Mouse (Mus musculus) midbrain, embryonic 11.5 days (tissue): ENCODE measurements around the gene Aff4. TPM values are rescaled to one million over a fixed set of nuclear protein-coding genes. Genes with fewer than 3 reads are reported as not detected.
A peak's percentile ranks its signal among the peaks of the same experiment; 100 is the strongest.

Experiments
- ATAC-seq: fragments of 200-750 bp; cut with Nextera tagmentation; 2 replicates; pipeline ENCODE4 v1.8.0; 2017; ENCODE audit warnings: moderate TSS enrichment, moderate library complexity; ENCODE audit not compliant: low FRiP score
- DNase-seq: peaks from one replicate; pipeline ENCODE4 v3.0.0; 2015; ENCODE audit warnings: low spot score; ENCODE audit errors: missing footprints
- H3K27ac ChIP-seq: fragments of 300-500 bp; sonication (generic); 2 replicates; pipeline ENCODE4 v1.5.1; 2014; ENCODE audit warnings: low read depth, low read length
- H3K27me3 ChIP-seq: fragments of 300-500 bp; sonication (generic); 2 replicates; pipeline ENCODE4 v1.6.1; 2014; ENCODE audit warnings: mild to moderate bottlenecking, low read length, moderate library complexity, mixed read lengths; ENCODE audit not compliant: control insufficient read depth, insufficient read depth
- H3K36me3 ChIP-seq: fragments of 300-500 bp; sonication (generic); 2 replicates; pipeline ENCODE4 v1.6.1; 2014; ENCODE audit warnings: mild to moderate bottlenecking, low read length, moderate library complexity, mixed read lengths; ENCODE audit not compliant: control insufficient read depth, insufficient read depth
- H3K4me1 ChIP-seq: fragments of 300-500 bp; sonication (generic); 2 replicates; pipeline ENCODE4 v1.6.1; 2014; ENCODE audit warnings: low read length; ENCODE audit not compliant: control insufficient read depth, insufficient read depth
- H3K4me2 ChIP-seq: fragments of 300-500 bp; sonication (generic); 2 replicates; pipeline ENCODE4 v1.6.1; 2014; ENCODE audit warnings: mild to moderate bottlenecking, moderate library complexity
- H3K4me3 ChIP-seq: fragments of 300-500 bp; sonication (generic); 2 replicates; pipeline ENCODE4 v1.5.1; 2014; ENCODE audit warnings: low read depth, low read length
- H3K9ac ChIP-seq: fragments of 300-500 bp; sonication (generic); 2 replicates; pipeline ENCODE4 v1.6.1; 2014; ENCODE audit warnings: low read length
- H3K9me3 ChIP-seq: fragments of 300-500 bp; sonication (generic); 2 replicates; pipeline ENCODE4 v1.6.1; 2016; ENCODE audit warnings: low read length; ENCODE audit not compliant: control insufficient read depth
- WGBS: fragments of 180-500 bp; shearing (Covaris S2); extraction: QIAGEN DNeasy Blood & Tissue Kit; methylation state at CpG from one replicate; pipeline ENCODE4 v1.1.7; 2014; 5-methylcytosine and 5-hydroxymethylcytosine counted together
- polyA plus RNA-seq: library from polyadenylated mRNA; unstranded; fragments of >200 nt; fragmentation: Nextera tagmentation; extraction: Ambion mirVana; gene quantifications from 2 replicates; pipeline ENCODE4 v1.2.1, GENCODE M21; 2014

Gene Aff4
- polyA plus RNA-seq, 1 experiment from 2014 or later: 43.5 TPM

DNA sequence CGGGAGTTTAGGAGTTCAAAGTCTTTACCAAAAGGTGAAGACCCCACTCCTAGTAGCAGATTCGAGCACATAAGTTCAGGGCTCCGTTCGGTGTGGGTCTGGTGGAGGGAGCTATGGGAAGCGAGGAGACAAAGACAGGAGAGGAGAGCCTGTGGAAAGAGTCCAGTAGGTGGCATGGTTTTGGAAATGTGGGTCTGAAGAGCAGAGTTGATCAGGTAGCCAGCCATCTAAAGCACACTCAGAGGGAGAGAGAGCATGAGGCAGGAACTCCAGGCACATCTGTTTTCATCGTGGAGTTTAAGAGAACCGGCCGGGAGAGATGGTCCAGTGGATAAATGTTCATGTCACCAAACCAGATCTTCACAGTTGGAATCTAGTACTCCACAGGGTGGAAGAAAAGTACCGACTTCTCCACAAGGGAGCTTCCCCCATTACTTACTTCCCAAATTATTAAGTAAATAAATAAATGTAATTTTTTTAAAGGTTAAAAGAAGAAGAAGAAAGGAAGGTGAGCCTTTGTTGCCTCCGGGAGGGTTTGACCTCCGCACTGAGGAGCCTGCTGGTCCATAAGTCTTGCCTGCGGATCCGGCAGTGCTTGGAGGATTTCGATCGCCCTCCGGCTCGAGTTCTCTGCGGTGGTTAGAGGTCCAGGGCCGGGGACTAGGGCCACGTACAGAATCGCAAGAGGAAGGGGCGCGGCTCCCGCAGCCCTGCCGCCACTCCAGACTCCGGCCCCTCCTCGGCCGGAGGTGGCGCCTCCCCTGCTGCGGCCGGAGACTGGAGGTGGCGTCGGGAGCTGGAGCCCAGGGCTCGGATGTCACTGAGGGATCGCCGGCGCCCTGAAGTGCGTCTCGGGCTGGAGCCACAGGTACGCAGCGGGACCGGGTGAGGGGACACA, 106.1 kb downstream of the Aff4 start, which contains the start of the genes Gm10447 and Shroom1:
Gene Gm10447 (minus strand): TSS at position 637 of the 898 bp plus-strand sequence.
Gene Shroom1 (plus strand): TSS at position 732 of the 898 bp plus-strand sequence.
- no peak within 1 kb of the TSS for H3K27ac ChIP-seq
- no peaks in the 10 kb centered on the region for H3K9me3 ChIP-seq
- H3K36me3 ChIP-seq: no peaks in the 10 kb centered on the region
- peak within 1 kb of the TSS; percentile 43 for H3K4me3 ChIP-seq
- H3K4me2 ChIP-seq: peak within 1 kb of the TSS; percentile 83
- ATAC-seq (peak; percentile 75), DNase-seq (peak; percentile 94)
- H3K4me1 ChIP-seq: 0 out of 2 replicates have a peak, but pooled peaks cover 3% of the 10 kb centered on the region
- WGBS: 6% methylated on average over 42 of the region's 42 CpGs
- H3K9ac ChIP-seq: peak within 1 kb of the TSS; percentile 62
- peaks cover 27% of the 10 kb centered on the region for H3K27me3 ChIP-seq

DNA sequence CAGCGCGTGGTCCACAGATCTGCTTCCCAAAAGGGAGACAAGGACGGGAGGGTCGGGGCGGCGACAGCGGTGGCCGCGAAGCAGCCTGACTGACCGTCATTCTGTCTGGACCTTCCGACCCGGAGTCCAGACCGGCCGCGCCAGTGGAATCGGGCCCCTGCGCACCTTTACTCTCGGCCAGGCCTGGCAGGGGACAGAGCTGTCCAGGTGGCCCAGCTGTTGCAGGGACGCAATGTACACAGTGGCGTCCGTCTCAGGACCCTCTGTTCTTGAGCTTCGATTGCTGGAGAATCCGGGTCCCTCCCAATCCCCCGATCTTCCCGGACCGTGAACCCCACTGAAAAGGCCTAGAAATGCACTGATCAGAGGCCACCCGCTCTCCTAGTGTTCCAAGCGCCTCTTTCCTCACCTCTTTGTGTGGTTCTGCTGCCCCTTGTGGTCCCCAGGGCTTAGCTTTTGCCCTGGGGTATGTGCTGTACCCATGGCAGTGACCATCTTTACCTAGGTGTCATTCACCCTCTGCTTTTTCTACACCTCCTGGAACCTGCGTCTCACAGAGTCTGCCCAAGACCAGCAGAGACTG, 106.8 kb downstream of the Aff4 start:
- DNase-seq (peak; percentile 88), ATAC-seq (peak; percentile 19; the same call in 1 of the 2 replicates)
- no peaks in the 10 kb centered on the region for H3K9me3 ChIP-seq
- 0 out of 2 replicates have a peak, but pooled peaks cover 3% of the 10 kb centered on the region for H3K4me1 ChIP-seq
- peak overlapping the region; percentile 83 for H3K4me2 ChIP-seq
- peaks cover 34% of the 10 kb centered on the region for H3K27me3 ChIP-seq
- H3K27ac ChIP-seq: no peak overlapping the region
- peak overlapping the region; percentile 62 for H3K9ac ChIP-seq
- peak overlapping the region; percentile 43 for H3K4me3 ChIP-seq
- H3K36me3 ChIP-seq: no peaks in the 10 kb centered on the region
- WGBS: 4% methylated on average over 29 of the region's 29 CpGs

DNA sequence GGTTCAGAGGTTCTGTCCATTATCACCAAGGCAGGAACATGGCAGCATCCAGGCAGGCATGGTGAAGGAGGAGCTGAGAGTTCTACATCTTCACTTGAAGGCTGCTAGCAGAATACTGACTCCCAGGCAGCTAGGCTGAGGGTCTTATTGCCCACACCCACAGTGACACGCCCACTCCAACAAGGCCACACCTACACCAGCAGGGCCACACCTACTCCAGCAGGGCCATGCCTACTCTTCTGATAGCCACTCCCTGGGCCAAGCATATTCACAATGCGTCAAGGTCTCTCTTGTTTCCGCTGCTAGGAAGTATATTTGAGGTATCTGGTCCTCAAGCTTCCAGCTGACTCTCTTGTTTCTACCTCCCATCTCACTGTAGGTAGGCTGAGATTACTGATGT, 108.4 kb downstream of the Aff4 start:
- WGBS: 50% methylated on average over 3 of the region's 3 CpGs
- ATAC-seq: no peak
- peaks cover 50% of the 10 kb centered on the region for H3K27me3 ChIP-seq

DNA sequence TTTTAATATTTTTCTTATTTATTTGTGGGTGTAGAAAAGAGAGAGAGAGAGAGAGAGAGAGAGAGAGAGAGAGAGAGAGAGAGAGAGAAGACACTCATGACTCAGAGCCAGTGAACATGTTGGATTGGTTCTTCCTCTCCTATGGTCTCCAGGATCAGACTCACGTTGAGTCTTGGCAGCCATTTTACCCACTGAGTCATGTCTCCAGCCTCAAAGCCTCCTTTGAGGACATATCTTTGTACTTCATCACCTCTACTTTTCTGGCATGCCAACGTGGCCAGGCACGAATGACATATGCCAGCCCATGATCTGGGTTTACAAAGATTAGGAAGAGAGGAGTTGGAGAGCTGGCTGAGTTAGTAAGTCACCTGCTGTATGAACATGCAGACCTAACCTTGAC, 109.6 kb downstream of the Aff4 start:
- Histone ChIP-seq H3K4me1 (peaks cover 6% of the 10 kb centered on the region; the same call in 1 of the 2 replicates), H3K9me3 (no peaks in the 10 kb centered on the region), H3K27ac (no peak overlapping the region), H3K9ac (no peak overlapping the region), H3K36me3 (no peaks in the 10 kb centered on the region), H3K4me3 (no peak overlapping the region), H3K27me3 (peaks cover 62% of the 10 kb centered on the region), H3K4me2 (no peak overlapping the region)
- ATAC-seq (no peak), DNase-seq (no peak)
- 82% methylated on average over 3 of the region's 3 CpGs for WGBS

More for the DNA sequence above, 108.4 kb downstream of the Aff4 start:
- no peak overlapping the region for H3K9ac ChIP-seq
- peaks cover 6% of the 10 kb centered on the region; the same call in 1 of the 2 replicates for H3K4me1 ChIP-seq
- H3K9me3 ChIP-seq: no peaks in the 10 kb centered on the region
- no peak for DNase-seq
- H3K4me3 ChIP-seq: no peak overlapping the region
- H3K27ac ChIP-seq: no peak overlapping the region
- H3K4me2 ChIP-seq: no peak overlapping the region
- no peaks in the 10 kb centered on the region for H3K36me3 ChIP-seq

DNA sequence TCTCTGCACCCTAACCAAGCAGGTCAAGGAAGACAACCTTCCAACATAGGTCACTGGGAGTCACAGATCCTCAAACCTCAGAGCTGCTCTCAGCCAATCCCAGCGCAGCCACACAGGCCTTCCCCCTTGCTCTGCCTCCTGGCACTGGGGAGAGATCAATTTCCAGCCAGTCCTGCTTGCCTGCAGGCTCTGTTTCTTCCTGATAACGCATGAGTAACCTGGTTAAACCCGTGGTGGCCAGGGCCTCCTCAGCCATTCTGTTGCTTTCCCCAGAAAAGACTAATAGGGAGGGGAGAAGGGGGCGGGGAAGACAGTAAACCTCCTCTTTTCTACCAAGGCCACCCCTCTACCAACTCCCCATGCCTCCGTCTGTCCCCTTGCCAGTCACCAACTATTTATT, 111.1 kb downstream of the Aff4 start:
- no peak overlapping the region for H3K4me3 ChIP-seq
- no peak overlapping the region for H3K27ac ChIP-seq
- H3K4me1 ChIP-seq: peaks cover 6% of the 10 kb centered on the region; the same call in 1 of the 2 replicates
- no peak overlapping the region for H3K9ac ChIP-seq
- H3K4me2 ChIP-seq: no peak overlapping the region
- peaks cover 71% of the 10 kb centered on the region for H3K27me3 ChIP-seq
- 17% methylated on average over 5 of the region's 5 CpGs for WGBS
- ATAC-seq (no peak), DNase-seq (no peak)
- no peaks in the 10 kb centered on the region for H3K9me3 ChIP-seq
- H3K36me3 ChIP-seq: no peaks in the 10 kb centered on the region

DNA sequence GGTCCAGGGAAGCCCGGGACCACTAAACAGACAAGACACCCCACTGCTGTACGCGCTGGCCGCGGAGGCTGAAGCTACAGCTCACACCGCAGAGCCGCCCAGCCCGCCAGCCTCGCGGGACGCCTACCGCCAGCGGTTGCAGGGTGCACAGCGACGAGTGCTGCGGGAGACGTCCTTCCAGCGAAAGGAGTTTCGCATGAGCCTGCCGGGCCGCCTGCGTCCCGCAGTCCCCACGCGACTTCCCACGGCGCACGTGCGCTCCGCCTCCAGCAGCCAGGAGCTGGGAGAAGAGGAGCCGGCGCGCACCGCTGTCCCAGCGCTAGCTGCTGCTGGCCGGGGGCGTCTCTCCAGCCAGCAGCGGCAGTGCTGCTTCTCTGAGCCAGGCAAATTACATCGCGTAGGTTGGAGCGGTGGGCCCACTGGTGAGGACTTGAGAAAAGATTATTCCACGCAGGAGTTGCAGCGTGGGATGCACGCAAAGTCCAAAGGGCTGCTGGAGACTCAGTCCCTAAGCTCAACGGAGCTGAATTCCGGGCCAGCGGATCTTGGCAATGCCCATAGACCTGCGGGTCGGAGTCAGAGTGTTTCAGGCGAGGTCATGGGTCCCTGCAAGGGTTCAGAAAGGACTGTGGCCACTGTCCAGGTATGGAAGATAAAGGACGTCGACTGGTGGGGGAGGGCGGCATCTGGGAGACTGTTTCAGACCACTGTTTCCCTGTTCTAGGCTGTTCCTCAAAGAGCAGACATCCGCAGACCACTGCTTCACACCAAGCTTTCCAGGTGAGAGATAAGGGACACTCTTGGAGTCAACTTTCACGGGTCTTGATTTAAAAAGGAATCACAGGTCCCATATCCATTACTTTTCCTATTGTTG, 113.2 kb downstream of the Aff4 start:
- 6% methylated on average over 55 of the region's 55 CpGs for WGBS

DNA sequence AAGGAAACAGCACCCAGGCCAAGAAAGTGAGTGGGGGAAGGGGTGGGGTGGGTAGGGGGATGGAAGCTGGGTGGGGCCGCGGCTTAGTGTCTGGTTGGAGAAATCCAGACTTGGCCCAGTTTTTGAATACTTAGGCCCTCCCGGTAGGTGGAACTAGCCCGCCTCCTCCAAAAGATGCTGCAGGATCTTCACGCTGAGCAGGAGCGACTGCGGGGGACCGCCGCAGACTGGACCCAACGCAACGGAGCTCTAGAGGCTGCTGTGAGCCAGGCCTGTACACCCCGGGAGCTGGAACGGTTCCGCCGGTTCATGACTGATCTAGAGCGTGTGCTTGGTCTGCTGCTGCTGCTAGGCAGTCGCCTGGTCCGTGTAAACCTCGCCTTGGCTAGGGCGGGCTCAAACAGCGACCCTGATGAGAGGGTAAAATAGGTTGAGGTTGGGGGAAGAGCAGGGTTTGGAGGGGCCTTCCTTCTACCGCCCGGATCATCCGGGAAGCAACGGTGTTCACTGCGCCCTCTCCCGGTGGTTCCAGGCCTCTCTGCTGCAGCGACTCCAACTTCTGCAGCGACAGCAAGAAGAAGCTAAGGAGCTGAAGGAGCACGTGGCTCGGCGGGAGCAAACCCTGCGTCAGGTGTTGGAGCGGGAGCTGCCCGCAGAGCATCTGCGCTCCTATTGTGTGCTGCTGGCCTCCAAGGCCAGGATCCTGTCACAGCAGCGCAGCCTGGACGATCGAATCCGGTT, 115.8 kb downstream of the Aff4 start:
- Histone ChIP-seq H3K36me3 (no peaks in the 10 kb centered on the region), H3K27ac (no peak overlapping the region), H3K4me3 (0 out of 2 replicates have a peak overlapping the region, but pooled peaks have one; percentile 6), H3K4me2 (peak overlapping the region; percentile 42), H3K27me3 (peaks cover 75% of the 10 kb centered on the region), H3K9me3 (no peaks in the 10 kb centered on the region), H3K4me1 (peaks cover 13% of the 10 kb centered on the region), H3K9ac (peak overlapping the region; percentile 46; the same call in 1 of the 2 replicates)
- 3% methylated on average over 40 of the region's 40 CpGs for WGBS
- ATAC-seq (peak; percentile 60; the same call in 1 of the 2 replicates), DNase-seq (peak; percentile 98)

More for the DNA sequence above, 113.2 kb downstream of the Aff4 start:
- Histone ChIP-seq H3K9me3 (no peaks in the 10 kb centered on the region), H3K27me3 (peaks cover 63% of the 10 kb centered on the region), H3K4me1 (peaks cover 4% of the 10 kb centered on the region; the same call in 1 of the 2 replicates), H3K4me2 (peak overlapping the region; percentile 64), H3K9ac (peak overlapping the region; percentile 47; the same call in 1 of the 2 replicates), H3K36me3 (no peaks in the 10 kb centered on the region), H3K4me3 (peak overlapping the region; percentile 36), H3K27ac (no peak overlapping the region)
- DNase-seq: peak; percentile 94
- no peak for ATAC-seq
